Mouse (Mus musculus) kidney, postnatal 10 days (tissue): ENCODE measurements around the gene Timd2.
"Not testable (repeated sequence)": the region's sequence is repeated elsewhere in the genome, so short reads cannot be mapped to it uniquely, and the experiment has no call there.

Experiments used
- DNase-seq: peaks from one replicate; pipeline ENCODE4 v3.0.0; 2021; ENCODE audit warnings: mixed read lengths

The Timd2 gene

GRCm38 (mm10) chr11:46706664-46707356, at the start of gene Timd2:
Gene Timd2, minus strand, starts transcription at chr11:46707061.
- no peak for DNase-seq

- DNase-seq = not testable (repeated sequence)
Measured at GRCm38 (mm10) chr11:46755714-46756113, 48.9 kb upstream of the Timd2 start.

GRCm38 (mm10) chr11:46754669-46755068, 47.8 kb upstream of the Timd2 start:
- no peak for DNase-seq

GRCm38 (mm10) chr11:46753662-46754061, 46.8 kb upstream of the Timd2 start:
- DNase-seq = no peak

- DNase-seq = no peak
Measured at GRCm38 (mm10) chr11:46747996-46748395, 41.1 kb upstream of the Timd2 start.

- DNase-seq = no peak
Measured at GRCm38 (mm10) chr11:46741716-46742115, 34.9 kb upstream of the Timd2 start.

- DNase-seq = no peak
Measured at GRCm38 (mm10) chr11:46740886-46741285, 34.0 kb upstream of the Timd2 start.

GRCm38 (mm10) chr11:46739501-46739900, 32.6 kb upstream of the Timd2 start:
- DNase-seq = no peak

- not testable (repeated sequence) for DNase-seq
Measured at GRCm38 (mm10) chr11:46735076-46735475, 28.2 kb upstream of the Timd2 start, which contains the start of gene Havcr1. Gene Havcr1, plus strand, starts transcription at chr11:46735080.

- DNase-seq = no peak
Measured at GRCm38 (mm10) chr11:46734617-46735016, 27.8 kb upstream of the Timd2 start.

- DNase-seq = peak; percentile 26
Measured at GRCm38 (mm10) chr11:46733242-46733789, 26.5 kb upstream of the Timd2 start.

- no peak for DNase-seq
Measured at GRCm38 (mm10) chr11:46731541-46732070, 24.7 kb upstream of the Timd2 start.

- DNase-seq = no peak
Measured at GRCm38 (mm10) chr11:46698830-46699229, 8.0 kb downstream of the Timd2 start.

GRCm38 (mm10) chr11:46698278-46698655, 8.6 kb downstream of the Timd2 start:
- no peak for DNase-seq

GRCm38 (mm10) chr11:46697433-46698277, 9.2 kb downstream of the Timd2 start:
- DNase-seq = no peak

GRCm38 (mm10) chr11:46695849-46696248, 11.0 kb downstream of the Timd2 start:
- DNase-seq = not testable (repeated sequence)

GRCm38 (mm10) chr11:46690136-46690535, 16.7 kb downstream of the Timd2 start:
- DNase-seq = no peak

GRCm38 (mm10) chr11:46683723-46684122, 23.1 kb downstream of the Timd2 start:
- no peak for DNase-seq

GRCm38 (mm10) chr11:46682842-46683241, 24.0 kb downstream of the Timd2 start:
- DNase-seq = no peak

GRCm38 (mm10) chr11:46667938-46668337, 38.9 kb downstream of the Timd2 start:
- DNase-seq = no peak

- DNase-seq = no peak
Measured at GRCm38 (mm10) chr11:46667105-46667504, 39.8 kb downstream of the Timd2 start.

- DNase-seq = peak; percentile 30
Measured at GRCm38 (mm10) chr11:46665599-46666522, 41.0 kb downstream of the Timd2 start.
